Mouse (Mus musculus): ENCODE data around the gene Flywch1. TPM values are rescaled to one million over a fixed set of nuclear protein-coding genes. Genes with fewer than 3 reads are reported as not detected.

The Flywch1 gene
- polyA plus RNA-seq, 1 experiment from 2014 or later = 95.6 TPM

- H3K9me3 ChIP-seq = no peaks in the 10 kb centered on the region
- 8% methylated on average over 44 of the region's 44 CpGs for WGBS
- ATAC-seq (ENCODE audit: insufficient number of reproducible peaks, insufficient read depth, low FRiP score, low TSS enrichment, low read depth) = no peak
- no peaks in the 10 kb centered on the region for H3K36me3 ChIP-seq
- H3K27ac ChIP-seq = no peak overlapping the region
- H3K4me1 ChIP-seq = peaks cover 52% of the 10 kb centered on the region
- peak overlapping the region; percentile 67 for H3K4me2 ChIP-seq
- peaks cover 97% of the 10 kb centered on the region for H3K27me3 ChIP-seq
- no peak overlapping the region for H3K9ac ChIP-seq
- peak overlapping the region; percentile 34 for H3K4me3 ChIP-seq
Measured at GRCm38 (mm10) chr17:23742210-23742793, 29.1 kb downstream of the Flywch1 start.

- Histone ChIP-seq H3K4me3 (peak overlapping the region; percentile 34; the same call in 1 of the 2 replicates), H3K4me1 (peaks cover 52% of the 10 kb centered on the region)
Measured at GRCm38 (mm10) chr17:23741359-23742209, 29.8 kb downstream of the Flywch1 start.

GRCm38 (mm10) chr17:23740598-23741021 lies 30.8 kb downstream of the Flywch1 start, which contains the start of gene Paqr4:
TSS of gene Paqr4 (minus strand) at chr17:23740867.
- peaks cover 42% of the 10 kb centered on the region for H3K4me1 ChIP-seq
- peak within 1 kb of the TSS; percentile 65 for H3K4me3 ChIP-seq
- H3K27me3 ChIP-seq = peaks cover 82% of the 10 kb centered on the region
- H3K4me2 ChIP-seq = peak within 1 kb of the TSS; percentile 99
- H3K9me3 ChIP-seq = no peaks in the 10 kb centered on the region
- ATAC-seq (ENCODE audit: insufficient number of reproducible peaks, insufficient read depth, low FRiP score, low TSS enrichment, low read depth) = no peak
- 7% methylated on average over 13 of the region's 13 CpGs for WGBS
- H3K9ac ChIP-seq = peak within 1 kb of the TSS; percentile 70
- peaks cover 9% of the 10 kb centered on the region; the same call in 1 of the 2 replicates for H3K36me3 ChIP-seq
- H3K27ac ChIP-seq = no peak within 1 kb of the TSS

More at GRCm38 (mm10) chr17:23741359-23742209, 29.8 kb downstream of the Flywch1 start:
- no peak overlapping the region for H3K9ac ChIP-seq
- H3K9me3 ChIP-seq = no peaks in the 10 kb centered on the region
- peaks cover 91% of the 10 kb centered on the region for H3K27me3 ChIP-seq
- H3K27ac ChIP-seq = no peak overlapping the region
- H3K36me3 ChIP-seq = peaks cover 1% of the 10 kb centered on the region; the same call in 1 of the 2 replicates
- ATAC-seq (ENCODE audit: insufficient number of reproducible peaks, insufficient read depth, low FRiP score, low TSS enrichment, low read depth) = no peak
- WGBS = 49% methylated on average over 38 of the region's 38 CpGs
- peak overlapping the region; percentile 67 for H3K4me2 ChIP-seq

GRCm38 (mm10) chr17:23740136-23740584 lies 31.2 kb downstream of the Flywch1 start:
- WGBS = under 1% methylated on average over 37 of the region's 46 CpGs
- Histone ChIP-seq H3K36me3 (peaks cover 13% of the 10 kb centered on the region), H3K4me1 (peaks cover 38% of the 10 kb centered on the region), H3K4me3 (peak overlapping the region; percentile 65), H3K27me3 (peaks cover 77% of the 10 kb centered on the region), H3K4me2 (peak overlapping the region; percentile 99), H3K9ac (peak overlapping the region; percentile 70), H3K9me3 (no peaks in the 10 kb centered on the region), H3K27ac (no peak overlapping the region)
- ATAC-seq (ENCODE audit: insufficient number of reproducible peaks, insufficient read depth, low FRiP score, low TSS enrichment, low read depth) = peak; percentile 59

GRCm38 (mm10) chr17:23739202-23740135 lies 31.9 kb downstream of the Flywch1 start:
- H3K4me3 ChIP-seq = peak overlapping the region; percentile 65
- ATAC-seq (ENCODE audit: insufficient number of reproducible peaks, insufficient read depth, low FRiP score, low TSS enrichment, low read depth) = no peak
- H3K27ac ChIP-seq = no peak overlapping the region
- no peaks in the 10 kb centered on the region for H3K9me3 ChIP-seq
- H3K27me3 ChIP-seq = peaks cover 70% of the 10 kb centered on the region
- H3K4me1 ChIP-seq = peaks cover 33% of the 10 kb centered on the region
- H3K36me3 ChIP-seq = peaks cover 13% of the 10 kb centered on the region
- peak overlapping the region; percentile 70 for H3K9ac ChIP-seq
- WGBS = 1% methylated on average over 48 of the region's 48 CpGs
- H3K4me2 ChIP-seq = peak overlapping the region; percentile 99

GRCm38 (mm10) chr17:23738836-23739201 lies 32.6 kb downstream of the Flywch1 start:
- no peak for ATAC-seq (ENCODE audit: insufficient number of reproducible peaks, insufficient read depth, low FRiP score, low TSS enrichment, low read depth)
- H3K4me1 ChIP-seq = peaks cover 33% of the 10 kb centered on the region
- H3K9me3 ChIP-seq = no peaks in the 10 kb centered on the region
- no peak overlapping the region for H3K27ac ChIP-seq
- peak overlapping the region; percentile 65 for H3K4me3 ChIP-seq
- peak overlapping the region; percentile 99 for H3K4me2 ChIP-seq
- peaks cover 18% of the 10 kb centered on the region for H3K36me3 ChIP-seq
- peak overlapping the region; percentile 70; the same call in 1 of the 2 replicates for H3K9ac ChIP-seq
- H3K27me3 ChIP-seq = peaks cover 64% of the 10 kb centered on the region
- 23% methylated on average over 2 of the region's 2 CpGs for WGBS

- H3K9me3 ChIP-seq = no peaks in the 10 kb centered on the region
- H3K9ac ChIP-seq = no peak overlapping the region
- H3K4me2 ChIP-seq = peak overlapping the region; percentile 3; the same call in 1 of the 2 replicates
- H3K4me1 ChIP-seq = peaks cover 33% of the 10 kb centered on the region
- H3K27ac ChIP-seq = no peak overlapping the region
- peaks cover 20% of the 10 kb centered on the region for H3K36me3 ChIP-seq
- 0 out of 2 replicates have a peak overlapping the region, but pooled peaks have one; percentile 9 for H3K4me3 ChIP-seq
- ATAC-seq (ENCODE audit: insufficient number of reproducible peaks, insufficient read depth, low FRiP score, low TSS enrichment, low read depth) = no peak
- WGBS = 59% methylated on average over 15 of the region's 15 CpGs
- peaks cover 53% of the 10 kb centered on the region for H3K27me3 ChIP-seq
Measured at GRCm38 (mm10) chr17:23737493-23738445, 33.6 kb downstream of the Flywch1 start.

- Histone ChIP-seq H3K4me2 (no peak overlapping the region), H3K27ac (no peak overlapping the region), H3K9ac (no peak overlapping the region), H3K27me3 (peaks cover 21% of the 10 kb centered on the region), H3K36me3 (peaks cover 20% of the 10 kb centered on the region), H3K9me3 (no peaks in the 10 kb centered on the region), H3K4me3 (no peak overlapping the region), H3K4me1 (peaks cover 9% of the 10 kb centered on the region)
- 75% methylated on average over 1 of the region's 1 CpGs for WGBS
- no peak for ATAC-seq (ENCODE audit: insufficient number of reproducible peaks, insufficient read depth, low FRiP score, low TSS enrichment, low read depth)
Measured at GRCm38 (mm10) chr17:23734341-23734740, 37.1 kb downstream of the Flywch1 start.

- Histone ChIP-seq H3K4me1 (peaks cover 12% of the 10 kb centered on the region; the same call in 1 of the 2 replicates), H3K36me3 (peaks cover 9% of the 10 kb centered on the region), H3K4me2 (no peak overlapping the region), H3K4me3 (no peak overlapping the region), H3K9me3 (no peaks in the 10 kb centered on the region), H3K27ac (no peak overlapping the region), H3K27me3 (no peaks in the 10 kb centered on the region), H3K9ac (no peak overlapping the region)
- no peak for ATAC-seq (ENCODE audit: insufficient number of reproducible peaks, insufficient read depth, low FRiP score, low TSS enrichment, low read depth)
- 31% methylated on average over 1 of the region's 1 CpGs for WGBS
Measured at GRCm38 (mm10) chr17:23730441-23730840, 41.0 kb downstream of the Flywch1 start.

- H3K36me3 ChIP-seq = no peaks in the 10 kb centered on the region
- H3K9ac ChIP-seq = peak overlapping the region; percentile 83
- H3K4me2 ChIP-seq = peak overlapping the region; percentile 77
- peaks cover 13% of the 10 kb centered on the region; the same call in 1 of the 2 replicates for H3K4me1 ChIP-seq
- peak overlapping the region; percentile 73 for H3K27ac ChIP-seq
- H3K27me3 ChIP-seq = no peaks in the 10 kb centered on the region
- peak overlapping the region; percentile 86 for H3K4me3 ChIP-seq
- ATAC-seq (ENCODE audit: insufficient number of reproducible peaks, insufficient read depth, low FRiP score, low TSS enrichment, low read depth) = peak; percentile 79
- H3K9me3 ChIP-seq = no peaks in the 10 kb centered on the region
- under 1% methylated on average over 20 of the region's 20 CpGs for WGBS
Measured at GRCm38 (mm10) chr17:23726758-23727142, 44.7 kb downstream of the Flywch1 start.

Measured in embryonic facial prominence, embryonic 13.5 days (tissue).